Mouse (Mus musculus): Measurements from ENCODE around the gene Cyp39a1.

The Cyp39a1 gene

DNA sequence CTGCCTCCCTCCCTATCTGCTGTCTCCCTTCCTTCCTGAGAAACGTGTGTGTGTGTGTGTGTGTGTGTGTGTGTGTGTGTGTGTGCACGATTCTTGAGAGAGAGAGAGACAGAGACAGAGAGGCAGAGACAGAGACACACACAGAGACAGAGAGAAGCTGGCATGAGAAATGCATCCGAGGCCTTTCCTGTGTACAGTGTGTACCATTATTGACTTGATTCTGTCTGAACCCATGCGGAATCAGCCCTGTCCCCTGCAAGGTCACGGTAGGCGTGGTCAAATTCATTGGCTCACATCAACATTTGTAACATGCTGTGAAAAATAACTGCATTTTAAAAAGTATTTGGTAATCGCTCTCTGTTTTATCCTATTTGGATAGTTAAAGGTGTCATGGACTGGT is 16.9 kb downstream of the Cyp39a1 start:
- DNase-seq (ENCODE audit: low spot score), result no peak

GRCm38 (mm10) chr17:43684638-43685037 is 17.4 kb downstream of the Cyp39a1 start:
- DNase-seq (ENCODE audit: low spot score), result no peak

DNA sequence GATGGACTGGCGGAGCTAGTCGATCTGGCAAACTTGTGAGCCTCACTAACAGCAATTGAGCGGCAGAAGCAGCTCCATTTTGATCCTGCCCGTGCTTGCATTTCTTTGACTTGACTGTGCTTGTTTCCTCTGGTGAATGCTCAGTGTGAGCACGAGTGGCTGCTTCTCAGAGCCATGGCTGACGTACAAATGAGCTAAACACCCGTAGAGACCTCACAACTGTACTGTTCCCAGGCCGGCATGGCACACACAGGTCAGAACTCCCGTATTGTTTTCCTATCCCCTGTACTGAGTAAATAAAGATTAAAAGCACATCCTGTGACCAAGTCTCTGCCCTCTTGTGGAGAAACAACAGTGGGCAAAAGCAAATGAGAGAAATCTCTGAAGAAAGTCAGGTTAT is 22.4 kb downstream of the Cyp39a1 start:
- no peak for DNase-seq (ENCODE audit: low spot score)

GRCm38 (mm10) chr17:43698997-43699649 is 31.9 kb downstream of the Cyp39a1 start:
- peak; percentile 28 for DNase-seq (ENCODE audit: low spot score)

GRCm38 (mm10) chr17:43701060-43701459 is 33.8 kb downstream of the Cyp39a1 start:
- no peak for DNase-seq (ENCODE audit: low spot score)

- no peak for DNase-seq (ENCODE audit: low spot score)
Measured at GRCm38 (mm10) chr17:43704216-43704930, 37.1 kb downstream of the Cyp39a1 start.

DNA sequence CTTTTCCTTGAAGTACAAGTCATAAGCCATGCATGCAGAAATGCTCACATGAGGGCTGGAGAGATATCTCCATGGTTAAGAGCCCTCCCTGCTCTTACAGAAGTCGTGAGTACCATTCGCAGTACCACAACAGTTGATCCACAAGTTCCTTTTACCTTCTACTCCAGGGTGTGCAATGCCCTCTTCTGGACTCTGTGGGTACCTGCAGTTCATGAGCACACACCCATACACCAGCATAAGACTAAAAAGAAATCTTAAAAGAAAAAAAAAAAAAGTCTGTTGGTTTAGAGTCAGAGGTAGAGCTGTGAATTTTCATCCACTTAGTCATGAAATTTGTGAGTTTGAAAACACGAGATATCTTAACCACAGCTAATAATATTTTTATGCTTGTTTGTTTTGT is 39.5 kb downstream of the Cyp39a1 start:
- no peak for DNase-seq (ENCODE audit: low spot score)

DNA sequence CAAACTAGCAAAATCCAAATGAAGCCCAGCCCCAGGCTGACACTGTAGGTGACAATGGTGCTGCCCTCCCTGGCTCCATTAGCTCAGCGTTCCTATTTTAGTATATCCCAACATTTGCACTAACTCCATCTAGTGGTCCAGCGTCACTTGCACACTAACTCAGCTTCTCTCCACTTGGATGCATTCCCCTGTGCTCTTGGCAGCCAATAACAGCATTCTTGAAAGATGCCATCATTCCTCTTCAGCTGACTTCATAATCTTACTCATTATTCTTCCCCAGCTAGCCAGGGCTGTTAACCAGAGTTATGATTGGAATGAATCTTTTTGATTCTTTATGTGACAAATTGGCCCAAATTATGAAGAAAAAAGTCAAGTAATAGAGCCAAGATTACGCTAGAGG is 40.0 kb downstream of the Cyp39a1 start:
- no peak for DNase-seq (ENCODE audit: low spot score)

GRCm38 (mm10) chr17:43711557-43712352 is 44.5 kb downstream of the Cyp39a1 start:
- DNase-seq (ENCODE audit: low spot score), result no peak

DNA sequence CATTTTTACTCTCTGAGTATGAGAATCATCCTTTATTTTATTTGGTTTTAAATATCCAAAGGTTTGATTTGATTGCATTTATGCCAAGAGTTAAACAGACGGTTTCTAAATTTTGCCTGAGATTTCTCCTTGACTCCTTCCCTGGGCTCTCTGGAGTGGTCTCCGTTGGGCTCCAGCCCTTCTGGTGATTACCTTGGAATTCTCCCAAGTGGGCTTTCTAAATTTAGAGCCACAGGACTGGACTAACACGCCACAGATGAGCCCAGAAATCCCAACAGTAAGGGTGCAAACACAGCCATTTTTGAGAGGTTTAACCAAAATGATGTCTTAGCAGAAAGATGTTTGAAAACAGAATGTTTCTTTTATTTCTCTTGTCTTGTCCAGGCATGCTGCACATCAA is 47.0 kb downstream of the Cyp39a1 start:
- no peak for DNase-seq (ENCODE audit: low spot score)

DNA sequence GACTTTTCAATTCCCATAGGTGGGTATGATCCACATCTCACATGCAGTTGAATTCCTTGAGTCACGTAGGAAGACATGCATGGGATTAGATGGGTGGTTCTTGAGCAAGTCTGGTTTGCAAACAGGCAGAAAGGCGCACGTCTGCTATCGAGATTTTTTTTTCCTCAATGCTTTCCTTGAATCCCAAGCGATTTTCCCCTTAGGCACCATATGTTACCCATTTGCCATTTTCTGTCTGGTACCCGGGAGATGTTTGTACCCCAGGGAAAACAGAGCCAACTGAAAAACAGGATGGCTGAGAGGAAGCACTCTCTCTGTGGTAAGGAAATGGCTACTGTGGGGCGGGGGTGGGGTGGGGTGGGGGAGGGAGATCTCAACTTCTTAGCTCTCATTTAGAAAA is 49.4 kb downstream of the Cyp39a1 start:
- DNase-seq (ENCODE audit: low spot score), result no peak

DNA sequence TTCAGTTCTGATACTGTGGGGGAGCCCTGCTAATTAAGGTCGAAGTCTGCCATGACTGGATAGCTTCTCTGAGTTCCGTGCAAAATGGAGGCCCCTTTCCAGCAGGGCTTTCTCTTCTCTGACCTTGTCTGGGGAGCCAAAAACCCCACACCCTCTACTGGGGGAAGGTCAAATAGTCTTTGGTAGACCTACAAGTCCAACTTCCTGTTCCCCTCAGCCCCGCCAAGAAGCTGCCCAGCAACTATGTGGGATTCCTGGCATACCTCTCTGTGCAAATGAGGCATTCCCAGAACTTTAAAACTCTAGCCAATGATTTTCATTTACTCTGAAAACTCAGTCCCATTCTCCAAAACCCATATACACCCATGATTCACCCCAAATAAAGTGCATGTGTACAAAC is 52.2 kb downstream of the Cyp39a1 start:
- no peak for DNase-seq (ENCODE audit: low spot score)

DNA sequence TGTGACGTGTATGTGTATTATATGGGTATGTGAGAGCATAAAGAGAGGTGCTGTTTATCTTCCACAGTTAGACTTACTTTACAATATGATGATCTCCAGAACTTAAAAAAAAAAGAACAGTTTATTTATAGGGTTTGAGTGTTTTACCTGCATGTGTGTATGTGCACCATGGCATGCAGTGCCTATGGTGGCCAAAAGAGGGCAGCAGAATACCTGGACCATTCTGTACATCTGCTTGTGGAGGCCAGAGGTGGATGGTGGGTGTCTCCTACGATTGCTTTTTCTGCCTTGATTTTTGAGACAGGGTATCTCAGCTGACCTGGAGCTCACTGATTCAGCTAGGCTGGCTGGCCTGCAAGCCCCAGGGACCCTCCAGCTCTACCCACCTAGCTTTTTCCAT is 57.3 kb downstream of the Cyp39a1 start:
- no peak for DNase-seq (ENCODE audit: low spot score)

DNA sequence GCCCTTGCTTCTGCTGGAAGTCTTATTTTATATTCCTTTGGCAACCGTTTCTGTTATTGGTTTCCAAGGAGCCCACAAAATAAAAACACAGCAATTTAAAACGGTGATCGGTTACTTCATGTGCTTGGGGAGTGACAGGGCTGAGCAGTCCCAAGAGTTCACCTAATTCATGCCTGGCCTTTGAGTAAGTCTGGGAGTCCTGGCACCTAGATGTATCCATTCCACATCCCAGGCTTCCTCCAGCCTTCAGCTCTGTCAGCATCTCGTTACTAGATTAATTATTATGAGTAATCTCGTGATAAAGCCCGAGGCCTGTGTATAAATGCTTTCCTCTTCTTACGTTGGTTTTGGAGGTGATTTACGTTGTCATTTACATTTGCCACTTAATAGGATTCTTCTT is 64.1 kb downstream of the Cyp39a1 start:
- no peak for DNase-seq (ENCODE audit: low spot score)

GRCm38 (mm10) chr17:43731976-43732375 is 64.8 kb downstream of the Cyp39a1 start:
- DNase-seq (ENCODE audit: low spot score), result no peak

DNA sequence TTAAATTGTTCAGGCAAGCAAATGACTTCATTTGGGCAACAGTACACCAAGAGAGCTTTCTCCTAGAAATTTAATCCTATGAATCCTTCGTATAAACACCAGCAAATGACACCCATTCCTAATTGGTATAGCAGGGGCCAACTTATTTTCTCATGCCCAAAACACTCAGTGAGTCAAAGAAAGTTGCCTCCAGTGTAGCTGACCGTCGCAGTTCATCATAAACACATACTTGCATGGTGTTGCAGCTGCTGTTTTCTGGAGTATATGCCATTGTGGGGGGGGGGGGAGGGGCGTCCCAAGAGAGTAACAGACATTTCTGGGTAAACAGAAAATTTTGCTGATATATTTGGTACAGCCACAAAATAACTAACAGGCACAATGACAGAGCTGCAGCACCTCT is 67.0 kb downstream of the Cyp39a1 start:
- DNase-seq (ENCODE audit: low spot score), result no peak

DNA sequence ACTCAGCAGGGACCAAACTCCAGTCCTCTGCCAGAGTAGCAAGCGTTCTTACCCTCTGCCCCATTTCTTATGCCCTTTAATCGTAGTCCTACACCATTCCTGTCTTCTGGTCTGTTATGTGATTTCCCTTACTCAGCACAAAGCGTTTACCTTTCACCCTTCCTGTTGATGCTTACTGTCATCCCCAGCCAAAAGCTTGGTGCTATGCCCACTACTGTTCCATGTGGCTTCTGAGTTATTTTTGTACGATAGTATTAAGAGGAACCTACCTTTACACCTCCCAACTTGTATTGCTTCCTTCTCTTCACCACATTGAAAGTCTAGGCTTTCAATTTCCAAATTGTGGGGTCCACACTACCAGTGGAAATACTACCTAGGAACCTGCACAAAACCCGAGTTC is 76.7 kb downstream of the Cyp39a1 start:
- no peak for DNase-seq (ENCODE audit: low spot score)

- DNase-seq (ENCODE audit: low spot score), result no peak
Measured at GRCm38 (mm10) chr17:43744425-43744824, 77.2 kb downstream of the Cyp39a1 start.

GRCm38 (mm10) chr17:43751146-43751545 is 83.9 kb downstream of the Cyp39a1 start:
- DNase-seq (ENCODE audit: low spot score), result no peak

GRCm38 (mm10) chr17:43752811-43753210 is 85.6 kb downstream of the Cyp39a1 start:
- no peak for DNase-seq (ENCODE audit: low spot score)

- no peak for DNase-seq (ENCODE audit: low spot score)
Measured at GRCm38 (mm10) chr17:43754687-43755086, 87.5 kb downstream of the Cyp39a1 start.

DNA sequence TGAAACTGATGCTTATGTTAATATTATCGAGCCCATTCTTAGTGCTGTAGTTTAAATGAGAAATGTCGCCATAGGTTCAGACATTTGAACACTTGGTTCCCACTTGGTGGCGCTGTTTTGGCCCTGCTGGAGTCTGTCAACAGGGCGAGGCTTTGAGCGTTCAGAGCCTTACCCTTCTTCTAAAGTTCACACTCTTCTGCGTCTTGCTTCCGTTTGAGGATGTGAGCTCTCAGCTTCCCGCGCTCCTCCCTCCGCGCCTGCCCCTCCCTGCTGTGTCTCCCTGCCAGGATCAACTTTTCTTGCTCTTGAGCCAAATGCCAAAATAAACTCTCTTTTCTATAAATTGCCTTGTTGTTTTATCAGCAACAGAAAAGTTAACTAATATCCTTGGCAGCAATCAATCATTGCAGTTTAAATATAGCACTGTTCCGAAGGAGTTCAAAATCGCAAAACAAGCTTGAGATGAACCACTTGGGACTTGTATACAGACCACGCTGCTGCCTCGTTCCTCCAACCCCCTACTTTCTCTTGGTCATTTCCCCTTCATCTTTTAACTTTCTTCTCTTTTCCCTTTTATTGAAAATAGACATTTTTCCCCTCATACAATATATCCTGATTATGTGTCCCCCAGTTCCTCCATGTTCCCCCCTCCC is 91.5 kb downstream of the Cyp39a1 start:
- DNase-seq (ENCODE audit: low spot score), result no peak

DNA sequence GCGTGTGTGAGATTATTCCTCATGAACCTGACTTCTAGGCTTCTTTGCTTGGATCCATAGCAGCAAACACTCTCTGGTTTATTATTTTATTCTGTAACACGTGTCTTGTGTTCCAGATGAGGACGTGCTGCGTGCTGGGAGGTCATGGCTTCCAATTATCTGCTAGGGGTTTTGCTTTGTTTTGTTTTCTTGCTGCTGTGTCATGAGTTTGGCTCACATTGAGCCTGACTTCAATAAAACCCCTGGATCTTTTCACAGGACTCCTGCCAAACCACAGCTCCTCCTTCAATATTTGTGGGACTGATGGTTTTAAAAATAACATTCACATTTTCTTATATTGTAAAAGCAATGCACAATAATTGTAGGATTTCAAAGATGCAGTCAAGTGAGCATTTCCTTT is 117.3 kb downstream of the Cyp39a1 start:
- no peak for DNase-seq (ENCODE audit: low spot score)
